Mouse (Mus musculus) T-helper 17 cell (primary cell): ENCODE data around the gene Phb2.

Experiments used
- in situ Hi-C, 2 experiments: fragments of 300-600 bp; cut with MboI, MseI; formaldehyde crosslinking; loops; 1 replicate in 1 of 2; 2 replicates in 1 of 2; pipeline ENCODE4 v1.15.1; 2025; ENCODE audit warnings: high pct_unique_total_duplicates in 2 of 2

Phb2 gene

GRCm38 (mm10) chr6:124745490-124746295, 33.6 kb downstream of the Phb2 start:
- in situ Hi-C loops: loop anchor here in 1 of 2 experiments (10.0 kb wide), 1 partner anchor 1941 kb away; the partner anchor contains the start of gene Slc2a3

GRCm38 (mm10) chr6:124746296-124746605, 34.1 kb downstream of the Phb2 start:
- in situ Hi-C loops: loop anchor here in 1 of 2 experiments (10.0 kb wide), 1 partner anchor 1941 kb away; the partner anchor contains the start of gene Slc2a3

GRCm38 (mm10) chr6:124746654-124747632, 34.8 kb downstream of the Phb2 start:
- in situ Hi-C loops: loop anchor here in 1 of 2 experiments (10.0 kb wide), 1 partner anchor 1942 kb away; the partner anchor contains the start of gene Slc2a3

- in situ Hi-C loops: no loop called here
These were observed 38.3 kb downstream of the Phb2 start for GRCm38 (mm10) chr6:124750405-124750804.

- in situ Hi-C loops: no loop called here
These were observed 41.7 kb downstream of the Phb2 start for GRCm38 (mm10) chr6:124753861-124754260.

GRCm38 (mm10) chr6:124755306-124755705, 43.2 kb downstream of the Phb2 start:
- in situ Hi-C loops: loop anchor here in 1 of 2 experiments (5.0 kb wide), 1 partner anchor 43 kb away; the partner anchor contains the start of genes Emg1 and Phb2

- in situ Hi-C loops: loop anchor here in 1 of 2 experiments (5.0 kb wide), 1 partner anchor 44 kb away; the partner anchor contains the start of genes Emg1 and Phb2
These were observed 43.9 kb downstream of the Phb2 start, which contains the start of the genes Gm45234 and Atn1 for GRCm38 (mm10) chr6:124755831-124756595. Gene Gm45234 (minus strand): TSS chr6:124756021. Gene Atn1 (minus strand): TSS chr6:124756524.

GRCm38 (mm10) chr6:124756652-124757350, 44.7 kb downstream of the Phb2 start:
- in situ Hi-C loops: loop anchor here in 1 of 2 experiments (5.0 kb wide), 1 partner anchor 44 kb away; the partner anchor contains the start of genes Emg1 and Phb2

GRCm38 (mm10) chr6:124757351-124757880, 45.3 kb downstream of the Phb2 start:
- in situ Hi-C loops: loop anchor here in 1 of 2 experiments (5.0 kb wide), 1 partner anchor 45 kb away; the partner anchor contains the start of genes Emg1 and Phb2

- in situ Hi-C loops: loop anchor here in 1 of 2 experiments (5.0 kb wide), 1 partner anchor 46 kb away; the partner anchor contains the start of genes Emg1 and Phb2
These were observed 46.0 kb downstream of the Phb2 start for GRCm38 (mm10) chr6:124757909-124758848.

- in situ Hi-C loops: loop anchor here in 1 of 2 experiments (5.0 kb wide), 1 partner anchor 47 kb away; the partner anchor contains the start of genes Emg1 and Phb2
These were observed 46.7 kb downstream of the Phb2 start for GRCm38 (mm10) chr6:124758849-124759232.

GRCm38 (mm10) chr6:124759259-124759658, 47.1 kb downstream of the Phb2 start:
- in situ Hi-C loops: loop anchor here in 1 of 2 experiments (5.0 kb wide), 1 partner anchor 47 kb away; the partner anchor contains the start of genes Emg1 and Phb2

GRCm38 (mm10) chr6:124765951-124766350, 53.8 kb downstream of the Phb2 start:
- in situ Hi-C loops: no loop called here
